Mouse (Mus musculus) urinary bladder, postnatal 10 days (tissue): ENCODE data around the gene Nkain2.

Experiments used
- DNase-seq: peaks from one replicate; pipeline ENCODE4 v3.0.0; 2022; ENCODE audit warnings: low spot score

Nkain2 gene

GRCm38 (mm10) chr10:32576559-32577275 is 313.5 kb downstream of the Nkain2 start:
- no peak for DNase-seq

- no peak for DNase-seq
Observed at GRCm38 (mm10) chr10:32557673-32558072, 332.6 kb downstream of the Nkain2 start.

DNA sequence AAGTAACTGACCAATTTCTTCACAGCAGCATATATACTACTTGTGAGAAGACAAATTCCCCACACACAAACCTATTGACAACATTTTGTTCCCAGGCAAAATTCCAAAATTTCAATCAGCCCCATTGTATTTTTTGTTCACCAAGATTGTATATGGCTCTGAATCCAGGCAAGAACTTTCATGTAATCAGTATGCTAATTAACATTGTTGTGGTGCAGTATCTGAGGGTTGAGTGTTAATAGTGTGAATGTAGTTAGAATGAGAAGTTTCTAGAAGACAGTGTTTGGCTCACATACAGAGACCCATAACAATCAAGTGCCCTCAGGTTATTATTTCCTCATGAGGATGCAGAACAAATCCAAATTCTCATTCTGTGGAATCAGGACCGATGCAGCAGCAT is 354.2 kb downstream of the Nkain2 start:
- DNase-seq, result no peak

- DNase-seq, result no peak
Observed at GRCm38 (mm10) chr10:32510821-32511220, 379.4 kb downstream of the Nkain2 start.

DNA sequence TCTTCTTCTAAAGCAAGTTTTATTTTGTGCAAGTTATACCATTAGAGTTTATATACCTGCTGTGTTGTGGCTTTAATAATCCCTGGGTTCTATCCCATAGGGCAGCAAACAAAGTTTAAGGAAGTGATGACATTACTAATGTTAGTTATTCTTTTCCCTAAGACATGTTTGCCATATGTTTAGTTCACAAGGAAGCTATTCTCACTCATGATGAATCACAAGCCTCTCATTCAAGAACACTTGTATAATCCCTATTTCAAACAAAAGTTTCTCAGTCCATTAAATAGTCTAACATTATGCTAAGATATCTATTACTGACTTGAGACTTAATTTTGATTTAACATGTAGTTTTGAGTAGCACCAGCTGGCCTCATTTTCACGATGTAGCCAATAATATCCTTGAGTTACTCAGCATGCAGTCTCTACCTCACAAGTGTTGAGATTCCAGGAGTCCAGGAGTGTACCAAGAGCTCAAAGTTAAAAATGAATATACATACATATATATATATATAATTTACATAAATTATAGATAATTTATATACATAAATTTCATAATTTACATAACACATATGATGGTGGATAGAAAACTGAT is 395.6 kb downstream of the Nkain2 start:
- DNase-seq, result no peak

DNA sequence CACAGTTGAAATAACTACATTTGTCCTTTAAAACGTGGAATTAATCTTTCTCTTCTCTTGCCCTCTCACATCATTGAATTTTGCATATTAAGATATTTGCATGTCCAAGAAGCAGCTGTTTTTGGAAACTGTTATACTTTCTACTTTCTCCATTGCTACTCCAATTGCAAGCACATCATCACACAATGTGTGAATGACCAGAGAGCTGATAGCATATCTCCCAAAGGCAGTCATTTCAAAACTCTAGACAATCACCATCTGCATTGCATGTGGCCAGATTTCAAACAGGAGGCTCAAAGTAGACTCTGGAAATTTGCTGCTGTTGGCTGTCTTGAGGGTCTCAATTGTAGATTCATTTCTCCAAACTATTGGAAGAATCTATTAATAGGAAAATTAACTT is 396.7 kb downstream of the Nkain2 start:
- DNase-seq, result no peak

DNA sequence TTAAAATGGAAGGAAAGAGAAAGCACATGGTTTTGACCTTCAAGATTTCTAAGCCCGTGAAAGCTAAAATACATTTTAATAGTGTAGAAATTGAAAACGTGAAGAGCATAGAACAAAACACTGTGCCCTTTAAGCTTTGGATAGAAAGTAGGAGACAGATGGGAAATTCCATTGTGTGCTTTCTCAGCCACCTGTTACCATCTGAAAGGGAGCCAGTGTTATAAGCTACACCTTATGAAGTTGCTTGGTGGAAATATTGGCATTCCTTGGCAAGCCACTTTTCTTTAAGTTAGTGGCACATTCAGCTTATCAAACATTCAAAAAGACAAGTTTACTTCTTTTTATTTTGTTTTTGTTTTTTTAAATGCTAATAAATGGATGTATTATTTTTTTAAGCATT is 427.5 kb downstream of the Nkain2 start:
- DNase-seq, result no peak

DNA sequence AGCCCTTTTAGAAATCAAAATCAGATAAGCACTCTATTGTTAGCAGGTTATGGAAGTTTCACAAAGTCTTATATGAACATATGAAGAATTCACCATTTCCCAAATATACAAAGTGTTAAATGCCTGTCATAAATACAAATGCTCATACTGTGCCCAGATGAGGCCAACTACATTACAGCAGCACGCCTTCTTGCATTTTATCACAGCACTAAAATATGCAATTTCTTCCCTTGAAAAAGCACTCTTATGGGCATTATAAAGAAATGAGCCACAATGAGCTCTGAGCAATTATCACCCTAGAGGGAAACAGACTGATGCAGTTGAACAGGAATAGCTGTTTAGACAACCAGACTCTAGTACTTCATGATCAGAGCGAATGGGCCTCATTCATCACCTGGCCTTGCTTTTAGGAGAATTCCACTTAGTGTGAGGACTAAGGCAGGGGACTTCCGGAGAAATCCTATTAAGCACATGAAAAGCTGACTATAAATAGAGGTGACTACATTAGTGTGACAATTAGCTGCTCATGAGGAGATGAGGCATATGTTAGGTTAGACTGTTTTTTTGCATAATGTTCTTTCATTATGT is 450.2 kb downstream of the Nkain2 start:
- no peak for DNase-seq

DNA sequence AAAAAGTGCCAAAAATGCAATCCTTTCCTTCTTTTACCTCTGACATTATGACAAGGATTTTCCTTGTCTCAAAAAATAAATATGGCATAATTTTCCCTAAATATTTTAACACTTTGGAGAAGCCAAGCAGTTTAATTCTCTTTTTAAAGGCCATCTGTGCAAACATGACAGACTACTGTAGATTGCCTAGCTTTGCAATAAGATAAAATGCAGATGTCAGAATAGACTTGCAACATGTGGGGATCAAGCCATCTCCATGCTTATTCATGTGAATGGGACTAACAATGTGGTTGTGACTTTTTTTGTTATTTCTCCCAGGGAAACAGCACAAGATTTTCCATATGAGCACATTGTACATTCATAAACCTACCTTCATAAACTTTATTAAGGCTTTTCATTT is 476.0 kb downstream of the Nkain2 start:
- DNase-seq, result no peak

DNA sequence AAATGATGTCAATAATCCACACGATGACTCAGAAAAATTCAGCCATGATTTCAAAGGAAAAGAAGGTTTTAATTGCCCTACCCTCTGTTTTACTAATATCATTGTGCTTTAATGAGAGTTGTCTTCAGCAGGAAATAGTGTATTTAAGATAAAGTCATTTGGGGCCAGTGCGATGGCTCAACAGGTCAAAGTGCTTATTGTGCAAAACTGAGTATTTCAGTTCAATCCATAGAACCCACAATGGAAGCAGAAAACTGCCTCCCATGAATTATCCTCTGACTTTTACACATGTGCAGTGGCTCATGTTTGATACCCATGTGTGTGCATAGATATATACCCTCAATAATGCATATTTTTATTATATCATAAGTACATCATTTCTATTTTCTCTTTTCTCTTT is 478.9 kb downstream of the Nkain2 start:
- no peak for DNase-seq

DNA sequence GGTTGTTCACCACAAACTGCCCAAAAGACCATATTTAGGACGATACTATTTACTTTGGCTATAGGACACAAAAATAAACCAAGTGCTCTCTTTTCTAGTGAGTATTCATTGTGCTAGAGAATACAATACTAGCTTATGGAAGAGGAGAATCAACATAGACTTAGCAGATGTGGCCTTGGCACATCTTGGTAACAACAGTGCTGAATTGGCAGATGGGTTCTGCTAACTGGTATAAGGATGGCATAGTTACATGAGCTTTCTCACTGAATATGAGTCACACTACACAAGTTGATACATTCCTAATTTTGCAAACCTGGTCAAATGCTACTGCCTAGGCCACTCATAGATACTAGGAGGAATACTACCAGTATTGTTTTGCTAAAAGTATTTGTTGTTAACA is 489.3 kb downstream of the Nkain2 start:
- DNase-seq, result no peak

- no peak for DNase-seq
Observed at GRCm38 (mm10) chr10:32393859-32394521, 496.3 kb downstream of the Nkain2 start.

DNA sequence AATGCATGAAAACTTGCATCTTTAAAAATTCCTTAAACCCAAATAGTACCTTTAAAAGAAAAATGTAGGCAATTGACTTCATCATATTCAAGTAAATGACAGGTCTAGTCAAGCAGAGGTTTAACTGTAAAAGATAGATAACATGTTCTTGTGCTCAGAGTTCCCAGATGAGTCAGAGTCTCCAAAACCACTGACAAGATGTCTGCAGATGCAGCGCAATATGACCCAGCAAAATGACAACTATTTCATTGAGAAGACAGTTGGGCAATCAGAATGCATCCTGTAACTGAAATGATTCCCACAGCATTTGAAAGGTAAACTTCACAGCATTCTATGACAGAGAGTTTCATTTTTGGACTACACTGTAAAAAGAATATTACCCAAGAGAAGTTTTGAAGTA is 496.9 kb downstream of the Nkain2 start:
- no peak for DNase-seq

- DNase-seq, result no peak
Observed at GRCm38 (mm10) chr10:32312754-32313153, 577.5 kb downstream of the Nkain2 start.

DNA sequence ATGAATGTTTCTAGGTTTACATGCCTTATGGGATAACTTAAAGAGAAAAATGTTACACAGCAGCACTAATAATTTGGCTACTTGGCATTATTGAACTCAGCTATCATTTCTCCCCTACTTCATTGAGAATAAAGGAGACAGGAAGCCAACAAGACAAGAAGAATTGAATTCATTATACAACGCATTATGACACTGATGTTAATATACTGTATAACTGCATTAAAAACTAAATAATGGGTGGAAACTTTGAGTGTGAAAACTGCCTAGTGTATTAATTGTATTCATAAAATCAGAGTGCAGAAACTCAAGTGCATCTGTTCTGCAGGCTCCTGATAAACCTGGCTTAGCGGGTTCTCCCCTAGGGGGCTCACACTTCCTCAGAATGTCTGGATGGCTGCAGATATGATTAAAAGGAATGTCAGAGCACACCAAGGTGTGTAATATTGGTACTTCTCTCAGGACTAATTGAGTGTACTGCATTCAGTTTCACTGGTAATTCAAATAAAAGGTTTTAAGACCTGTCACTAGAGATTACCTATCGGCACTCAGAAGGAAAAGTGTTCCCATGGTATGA is 589.2 kb downstream of the Nkain2 start:
- DNase-seq, result no peak

- no peak for DNase-seq
Observed at GRCm38 (mm10) chr10:32290487-32290886, 599.8 kb downstream of the Nkain2 start.

- DNase-seq, result no peak
Observed at GRCm38 (mm10) chr10:32283690-32284089, 606.6 kb downstream of the Nkain2 start.

GRCm38 (mm10) chr10:32243266-32243882 is 646.9 kb downstream of the Nkain2 start:
- DNase-seq, result no peak

- DNase-seq, result no peak
Observed at GRCm38 (mm10) chr10:32241168-32241567, 649.1 kb downstream of the Nkain2 start.

GRCm38 (mm10) chr10:32182951-32183350 is 707.3 kb downstream of the Nkain2 start:
- DNase-seq, result no peak

DNA sequence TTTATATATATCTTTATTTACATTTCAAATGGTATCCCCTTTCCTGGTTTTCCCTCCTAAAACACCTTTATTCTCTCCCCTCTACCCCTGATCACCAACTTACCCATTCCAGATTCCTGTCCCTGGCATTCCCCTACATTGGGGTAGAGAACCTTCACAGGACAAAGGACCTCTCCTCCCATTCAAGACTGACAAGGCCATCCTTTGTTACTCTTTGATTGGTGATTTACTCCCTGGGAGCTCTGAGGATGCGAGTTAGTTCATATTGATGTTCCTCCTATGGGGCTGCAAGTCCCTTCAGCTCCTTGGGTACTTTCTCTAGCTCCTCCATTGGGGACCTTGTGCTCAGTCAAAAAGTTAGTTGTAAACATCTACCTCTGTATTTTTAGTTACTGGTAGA is 798.9 kb downstream of the Nkain2 start:
- DNase-seq, result no peak

DNA sequence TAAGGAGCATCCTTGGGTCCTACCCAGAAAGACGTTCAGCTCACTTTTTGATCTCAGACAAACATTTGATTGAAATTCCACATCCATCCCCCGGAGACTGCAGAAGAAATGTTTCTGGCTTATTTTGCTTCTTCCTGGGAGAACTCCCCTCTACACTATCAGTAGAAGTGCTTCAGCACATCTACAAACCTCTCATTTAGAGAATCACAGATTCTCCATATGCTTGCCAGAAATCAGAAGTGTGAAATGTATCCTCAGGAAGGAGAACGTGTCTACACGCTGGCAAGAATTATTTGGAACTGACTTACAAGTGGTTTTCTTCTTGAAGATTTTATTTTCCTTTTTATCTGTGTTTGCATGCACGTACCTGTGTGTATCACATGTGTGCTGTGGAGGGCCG is 829.9 kb downstream of the Nkain2 start:
- DNase-seq, result no peak
